Mouse (Mus musculus): ENCODE measurements around the gene Ssc5d. TPM values are rescaled to one million over a fixed set of nuclear protein-coding genes. Genes with fewer than 3 reads are reported as not detected.

Ssc5d gene
- polyA plus RNA-seq, 1 experiment from 2014 or later = 2.3 TPM

DNA sequence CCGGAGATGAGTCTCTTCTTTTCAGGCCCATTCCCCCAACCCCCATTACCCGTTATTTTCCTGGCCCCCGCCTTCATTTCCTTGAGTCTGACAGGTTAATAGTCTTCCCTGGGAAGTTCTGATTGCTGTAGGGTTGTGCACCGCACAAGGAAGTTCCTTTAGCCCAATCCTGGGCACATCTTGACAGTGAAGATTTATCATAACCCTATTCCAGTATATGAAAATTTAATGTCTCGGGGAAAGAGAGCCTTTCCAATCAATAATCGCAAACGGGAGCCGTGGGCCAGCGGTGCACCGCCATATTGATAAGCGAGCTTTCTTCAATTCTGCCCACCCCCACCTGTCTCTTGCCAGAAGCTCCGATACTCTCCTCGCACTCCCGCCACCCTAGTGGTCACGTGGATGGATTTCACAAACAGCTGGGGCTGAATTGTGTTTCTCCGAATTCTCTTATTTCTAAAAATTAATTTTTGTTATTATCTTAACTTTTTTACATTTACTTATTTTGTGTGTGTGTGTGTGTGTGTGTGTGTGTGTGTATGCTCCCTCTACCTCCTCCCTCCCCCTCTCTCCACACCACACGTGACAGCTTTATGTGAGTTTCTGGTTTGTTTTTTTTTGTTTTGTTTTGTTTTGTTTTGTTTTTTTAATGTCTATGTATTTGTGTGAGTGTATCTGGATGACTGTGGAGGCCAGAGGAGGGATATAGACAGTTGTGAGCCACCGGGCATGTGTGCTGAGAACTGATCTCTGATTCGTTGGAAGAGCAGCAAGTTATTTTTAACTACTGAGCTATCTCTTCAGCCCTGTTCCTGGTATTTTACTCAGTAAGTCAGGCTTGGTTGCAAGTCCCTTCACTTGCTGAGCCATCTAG is 25.7 kb upstream of the Ssc5d start:
- peak overlapping the region; percentile 53 for H3K9ac ChIP-seq (replicated peaks; ENCODE audit: low read length)
- WGBS = 5% methylated on average over 19 of the region's 19 CpGs
- H3K4me1 ChIP-seq (ENCODE audit: insufficient read depth, low read length) = peaks cover 11% of the 10 kb centered on the region; the same call in 1 of the 2 replicates

DNA sequence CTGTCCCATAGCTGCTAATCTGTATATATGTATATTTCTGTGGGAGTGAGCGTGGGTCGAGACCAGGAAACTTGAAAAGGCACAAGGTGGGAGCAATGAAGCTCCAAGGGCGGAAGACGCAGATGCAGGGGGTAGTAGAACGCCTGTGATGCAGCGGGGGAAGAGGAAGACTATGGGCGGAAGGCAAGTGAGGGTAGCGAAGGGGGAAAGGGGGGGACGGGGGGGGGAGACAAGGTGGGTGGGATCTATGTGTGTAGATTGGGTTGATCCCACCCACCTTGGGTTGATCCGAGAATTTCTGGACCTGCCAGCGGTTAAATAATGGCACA is 25.1 kb upstream of the Ssc5d start:
- Histone ChIP-seq H3K9ac (replicated peaks; ENCODE audit: low read length) (peak overlapping the region; percentile 18; the same call in 1 of the 2 replicates), H3K4me1 (ENCODE audit: insufficient read depth, low read length) (peaks cover 11% of the 10 kb centered on the region; the same call in 1 of the 2 replicates), H3K9me3 (ENCODE audit: low read length) (peaks cover 3% of the 10 kb centered on the region), H3K4me3 (ENCODE audit: low read length) (peak overlapping the region; percentile 32; the same call in 1 of the 2 replicates), H3K27ac (ENCODE audit: low read length) (no peak overlapping the region), H3K36me3 (ENCODE audit: insufficient read depth, low read length) (no peaks in the 10 kb centered on the region), H3K4me2 (replicated peaks; ENCODE audit: low read depth, low read length) (peak overlapping the region; percentile 52), H3K27me3 (ENCODE audit: insufficient read depth, low read length) (no peaks in the 10 kb centered on the region)
- ATAC-seq (ENCODE audit: low FRiP score, low TSS enrichment) = no peak
- WGBS = 33% methylated on average over 11 of the region's 11 CpGs

More for the DNA sequence above, 25.7 kb upstream of the Ssc5d start:
- no peak overlapping the region for H3K27ac ChIP-seq (ENCODE audit: low read length)
- peaks cover 3% of the 10 kb centered on the region for H3K9me3 ChIP-seq (ENCODE audit: low read length)
- peak; percentile 32 for ATAC-seq (ENCODE audit: low FRiP score, low TSS enrichment)
- H3K27me3 ChIP-seq (ENCODE audit: insufficient read depth, low read length) = no peaks in the 10 kb centered on the region
- no peaks in the 10 kb centered on the region for H3K36me3 ChIP-seq (ENCODE audit: insufficient read depth, low read length)
- H3K4me2 ChIP-seq (replicated peaks; ENCODE audit: low read depth, low read length) = peak overlapping the region; percentile 52
- H3K4me3 ChIP-seq (ENCODE audit: low read length) = peak overlapping the region; percentile 32

DNA sequence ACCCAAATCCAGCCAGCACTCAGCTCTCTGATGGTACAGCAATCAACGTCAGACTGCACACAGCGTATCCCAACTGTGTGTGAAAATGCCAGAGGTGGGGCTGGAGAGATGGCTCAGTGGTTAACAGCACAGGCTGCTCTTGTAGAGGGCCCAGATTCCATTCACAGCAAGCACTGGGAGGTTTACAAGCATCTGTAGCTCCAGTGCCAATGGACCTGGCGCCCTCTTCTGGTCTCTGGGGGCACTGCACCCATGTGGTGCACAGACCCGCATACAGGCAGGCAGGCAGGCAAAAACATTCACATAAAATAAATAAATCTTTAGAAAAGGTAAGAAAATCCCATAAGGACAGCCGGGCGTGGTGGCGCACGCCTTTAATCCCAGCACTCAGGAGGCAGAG is 24.4 kb upstream of the Ssc5d start:
- Histone ChIP-seq H3K9me3 (ENCODE audit: low read length) (peaks cover 3% of the 10 kb centered on the region), H3K4me2 (replicated peaks; ENCODE audit: low read depth, low read length) (no peak overlapping the region), H3K4me1 (ENCODE audit: insufficient read depth, low read length) (peaks cover 11% of the 10 kb centered on the region; the same call in 1 of the 2 replicates), H3K9ac (replicated peaks; ENCODE audit: low read length) (no peak overlapping the region), H3K27ac (ENCODE audit: low read length) (no peak overlapping the region), H3K36me3 (ENCODE audit: insufficient read depth, low read length) (no peaks in the 10 kb centered on the region), H3K4me3 (ENCODE audit: low read length) (no peak overlapping the region), H3K27me3 (ENCODE audit: insufficient read depth, low read length) (no peaks in the 10 kb centered on the region)
- 48% methylated on average over 8 of the region's 8 CpGs for WGBS
- no peak for ATAC-seq (ENCODE audit: low FRiP score, low TSS enrichment)

DNA sequence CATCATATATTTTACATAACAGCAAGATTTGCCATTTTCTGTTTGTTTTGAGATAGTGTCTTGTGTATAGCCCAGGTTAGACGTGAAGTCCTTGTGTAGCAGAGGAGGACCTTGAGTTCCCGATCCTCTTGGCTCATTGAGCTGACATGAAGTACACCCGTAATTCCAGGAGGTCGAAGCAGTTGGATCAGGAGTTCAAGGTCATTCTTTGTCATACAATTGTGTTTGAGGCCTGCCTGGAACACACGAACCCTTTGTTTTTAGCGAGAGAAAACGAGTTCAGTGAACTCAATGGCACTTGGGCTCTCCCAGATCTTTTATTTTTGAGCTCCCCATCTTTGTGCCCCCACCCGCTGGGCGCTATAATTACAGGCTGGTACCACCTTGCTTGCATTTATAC is 23.2 kb upstream of the Ssc5d start:
- 82% methylated on average over 9 of the region's 9 CpGs for WGBS
- no peak overlapping the region for H3K4me2 ChIP-seq (replicated peaks; ENCODE audit: low read depth, low read length)
- H3K27ac ChIP-seq (ENCODE audit: low read length) = no peak overlapping the region
- no peak overlapping the region for H3K9ac ChIP-seq (replicated peaks; ENCODE audit: low read length)
- H3K27me3 ChIP-seq (ENCODE audit: insufficient read depth, low read length) = no peaks in the 10 kb centered on the region
- H3K9me3 ChIP-seq (ENCODE audit: low read length) = peaks cover 3% of the 10 kb centered on the region
- no peak overlapping the region for H3K4me3 ChIP-seq (ENCODE audit: low read length)
- H3K4me1 ChIP-seq (ENCODE audit: insufficient read depth, low read length) = peaks cover 11% of the 10 kb centered on the region; the same call in 1 of the 2 replicates
- ATAC-seq (ENCODE audit: low FRiP score, low TSS enrichment) = no peak
- no peaks in the 10 kb centered on the region for H3K36me3 ChIP-seq (ENCODE audit: insufficient read depth, low read length)

DNA sequence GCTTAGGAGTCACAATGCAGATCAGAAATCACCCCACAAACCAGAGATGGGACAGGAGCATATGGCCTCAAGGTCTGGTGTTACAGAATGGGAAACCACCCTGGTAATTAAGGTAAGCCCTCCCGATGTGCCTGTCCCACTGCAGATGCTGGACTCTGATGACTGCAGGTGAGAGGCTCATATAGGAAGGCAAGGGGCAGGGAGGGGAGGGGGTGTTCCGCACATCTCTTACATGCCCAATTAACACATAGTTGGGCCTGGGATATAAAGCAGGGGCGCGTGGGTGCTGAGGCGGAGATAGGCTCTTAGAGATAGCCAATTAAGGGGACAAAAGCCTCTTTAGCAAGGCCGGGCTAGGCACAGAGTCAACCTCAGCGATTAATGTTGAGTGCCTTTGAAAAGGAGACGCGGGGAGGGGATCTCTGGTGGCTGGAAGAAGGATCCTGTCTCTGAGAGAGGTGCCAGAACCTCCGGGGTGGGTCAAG is 19.1 kb upstream of the Ssc5d start, which contains the start of gene Gm36210:
Gene Gm36210 (minus strand): TSS at position 51 of the 485 bp plus-strand sequence.
- no peak within 1 kb of the TSS for H3K27ac ChIP-seq (ENCODE audit: low read length)
- WGBS = 53% methylated on average over 10 of the region's 10 CpGs
- no peak for ATAC-seq (ENCODE audit: low FRiP score, low TSS enrichment)
- no peaks in the 10 kb centered on the region for H3K27me3 ChIP-seq (ENCODE audit: insufficient read depth, low read length)
- H3K4me3 ChIP-seq (ENCODE audit: low read length) = no peak within 1 kb of the TSS
- H3K4me2 ChIP-seq (replicated peaks; ENCODE audit: low read depth, low read length) = no peak within 1 kb of the TSS
- no peaks in the 10 kb centered on the region for H3K9me3 ChIP-seq (ENCODE audit: low read length)
- H3K36me3 ChIP-seq (ENCODE audit: insufficient read depth, low read length) = no peaks in the 10 kb centered on the region
- no peaks in the 10 kb centered on the region for H3K4me1 ChIP-seq (ENCODE audit: insufficient read depth, low read length)
- no peak within 1 kb of the TSS for H3K9ac ChIP-seq (replicated peaks; ENCODE audit: low read length)

DNA sequence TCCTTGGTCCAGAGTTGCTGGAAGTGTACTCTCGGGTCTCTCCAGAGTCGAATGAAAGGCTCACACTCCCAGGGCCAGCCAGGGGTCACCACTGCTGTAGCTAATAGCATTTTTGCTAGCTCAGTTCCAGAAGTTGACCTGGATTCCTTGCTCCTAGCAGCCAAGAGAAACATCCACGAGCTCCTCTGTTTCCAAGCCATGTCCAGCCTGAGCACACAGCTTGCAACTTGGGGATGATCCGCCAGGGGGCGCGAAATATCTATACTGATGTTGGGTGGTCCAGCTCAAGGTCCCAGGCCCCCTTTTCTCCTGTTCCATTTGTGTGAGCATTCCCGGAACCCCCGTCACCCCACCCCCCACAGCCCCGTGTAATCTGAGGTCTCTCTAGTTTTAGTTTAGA is 14.0 kb upstream of the Ssc5d start:
- Histone ChIP-seq H3K27me3 (ENCODE audit: insufficient read depth, low read length) (no peaks in the 10 kb centered on the region), H3K9ac (replicated peaks; ENCODE audit: low read length) (no peak overlapping the region), H3K36me3 (ENCODE audit: insufficient read depth, low read length) (no peaks in the 10 kb centered on the region), H3K4me2 (replicated peaks; ENCODE audit: low read depth, low read length) (no peak overlapping the region), H3K4me1 (ENCODE audit: insufficient read depth, low read length) (peaks cover 11% of the 10 kb centered on the region), H3K9me3 (ENCODE audit: low read length) (no peaks in the 10 kb centered on the region), H3K27ac (ENCODE audit: low read length) (peak overlapping the region; percentile 57), H3K4me3 (ENCODE audit: low read length) (no peak overlapping the region)
- WGBS = 39% methylated on average over 9 of the region's 9 CpGs
- ATAC-seq (ENCODE audit: low FRiP score, low TSS enrichment) = no peak

DNA sequence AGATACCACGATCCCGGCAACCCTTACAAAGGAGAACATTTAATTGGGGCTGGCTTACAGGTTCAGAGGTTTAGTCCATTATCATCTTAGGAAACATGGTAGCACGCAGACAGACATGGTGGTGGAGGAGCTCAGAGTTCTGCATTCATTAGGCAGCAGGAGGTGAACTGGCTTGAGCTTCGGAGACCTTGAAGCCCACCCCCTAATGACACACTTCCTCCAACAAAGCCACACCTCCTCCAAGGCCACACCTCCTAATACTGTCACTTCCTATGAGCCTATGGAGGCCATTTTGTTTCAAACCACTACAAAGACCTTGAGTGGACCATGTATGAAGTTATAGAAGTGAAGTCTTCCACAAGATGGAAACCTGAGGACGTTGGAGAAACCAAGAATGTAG is 13.3 kb upstream of the Ssc5d start:
- WGBS = 72% methylated on average over 5 of the region's 5 CpGs
- H3K27me3 ChIP-seq (ENCODE audit: insufficient read depth, low read length) = no peaks in the 10 kb centered on the region
- H3K36me3 ChIP-seq (ENCODE audit: insufficient read depth, low read length) = peaks cover under 1% of the 10 kb centered on the region; the same call in 1 of the 2 replicates
- no peak overlapping the region for H3K9ac ChIP-seq (replicated peaks; ENCODE audit: low read length)
- no peaks in the 10 kb centered on the region for H3K9me3 ChIP-seq (ENCODE audit: low read length)
- no peak overlapping the region for H3K27ac ChIP-seq (ENCODE audit: low read length)
- no peak overlapping the region for H3K4me3 ChIP-seq (ENCODE audit: low read length)
- no peak overlapping the region for H3K4me2 ChIP-seq (replicated peaks; ENCODE audit: low read depth, low read length)
- H3K4me1 ChIP-seq (ENCODE audit: insufficient read depth, low read length) = peaks cover 16% of the 10 kb centered on the region
- ATAC-seq (ENCODE audit: low FRiP score, low TSS enrichment) = no peak

DNA sequence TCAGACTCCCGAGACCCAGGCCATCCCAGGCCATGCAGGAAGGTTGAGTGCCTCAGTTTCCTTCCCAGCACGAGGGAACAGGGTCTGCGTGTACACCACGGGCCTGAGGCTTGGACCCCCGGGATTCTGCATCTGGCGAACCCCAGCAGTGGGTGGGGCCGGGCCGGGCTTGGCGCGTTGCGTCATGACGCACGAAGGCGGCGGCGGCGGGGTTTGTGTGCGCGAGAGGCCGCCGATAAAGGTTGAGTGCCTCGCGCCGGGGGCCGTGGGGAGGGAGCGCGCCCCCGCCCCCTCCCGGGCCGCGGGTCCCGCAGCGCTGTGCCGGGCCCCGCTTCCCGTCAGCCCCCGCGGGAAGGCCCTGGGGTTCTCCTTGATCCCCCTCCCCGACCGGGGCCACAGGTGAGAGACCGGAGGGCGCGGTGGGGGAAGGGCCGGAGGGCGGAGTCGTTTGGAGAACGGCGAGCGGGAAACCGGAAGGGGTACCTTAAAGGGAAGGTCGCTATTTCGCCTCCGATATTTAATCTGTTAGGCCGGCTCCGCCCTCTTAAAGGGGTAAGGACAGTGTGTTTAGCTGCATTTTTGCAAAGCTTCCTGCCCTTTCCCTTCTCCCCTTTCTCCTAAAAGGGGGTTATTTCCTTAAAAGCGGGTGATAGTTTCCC is 10.4 kb upstream of the Ssc5d start, which contains the start of gene Zfp628:
Gene Zfp628 (plus strand): TSS at position 211 of the 659 bp plus-strand sequence.
- Histone ChIP-seq H3K4me1 (ENCODE audit: insufficient read depth, low read length) (peaks cover 17% of the 10 kb centered on the region), H3K4me2 (replicated peaks; ENCODE audit: low read depth, low read length) (peak within 1 kb of the TSS; percentile 65), H3K4me3 (ENCODE audit: low read length) (peak within 1 kb of the TSS; percentile 80), H3K27ac (ENCODE audit: low read length) (peak within 1 kb of the TSS; percentile 98), H3K36me3 (ENCODE audit: insufficient read depth, low read length) (peaks cover 29% of the 10 kb centered on the region), H3K9me3 (ENCODE audit: low read length) (no peaks in the 10 kb centered on the region), H3K9ac (replicated peaks; ENCODE audit: low read length) (peak within 1 kb of the TSS; percentile 96), H3K27me3 (ENCODE audit: insufficient read depth, low read length) (no peaks in the 10 kb centered on the region)
- ATAC-seq (ENCODE audit: low FRiP score, low TSS enrichment) = peak; percentile 87
- WGBS = 0% methylated on average over 55 of the region's 56 CpGs

DNA sequence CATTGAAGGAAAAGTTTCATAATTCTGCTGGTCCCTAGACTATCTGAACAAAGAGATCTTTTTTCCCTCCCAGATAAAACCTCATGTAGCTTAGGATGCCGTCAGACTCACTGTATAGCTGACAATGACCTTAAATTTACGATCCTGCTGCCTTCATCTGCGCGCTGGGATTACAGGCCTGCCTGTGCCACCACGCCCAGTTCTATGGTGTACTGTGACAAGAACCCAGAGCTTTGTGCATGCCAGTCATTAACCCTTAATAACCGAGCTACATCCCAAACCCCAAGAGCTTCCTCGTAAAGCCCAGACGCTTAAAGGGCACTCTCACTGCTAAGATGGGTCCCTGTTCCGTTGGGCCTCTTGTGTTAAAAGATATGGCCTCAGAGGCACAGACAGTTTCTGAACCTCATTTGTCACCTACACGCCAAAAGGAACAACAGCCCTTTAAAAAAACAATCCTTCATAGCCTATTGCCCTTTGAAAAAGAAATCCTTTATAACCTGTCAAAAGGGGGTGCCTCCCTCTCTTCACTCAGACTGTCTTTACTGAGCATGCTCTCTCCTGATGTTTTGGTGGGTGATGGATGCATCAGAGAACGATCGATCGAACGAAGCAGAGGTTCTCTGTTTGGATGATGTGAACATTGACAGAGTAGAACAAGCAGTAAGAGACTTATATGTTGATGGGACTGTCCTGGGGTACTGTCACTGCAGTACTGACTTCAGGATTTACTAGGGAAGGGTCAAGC is 9.7 kb upstream of the Ssc5d start:
- Histone ChIP-seq H3K4me3 (ENCODE audit: low read length) (peak overlapping the region; percentile 80), H3K9me3 (ENCODE audit: low read length) (no peaks in the 10 kb centered on the region), H3K27me3 (ENCODE audit: insufficient read depth, low read length) (no peaks in the 10 kb centered on the region), H3K36me3 (ENCODE audit: insufficient read depth, low read length) (peaks cover 36% of the 10 kb centered on the region), H3K4me1 (ENCODE audit: insufficient read depth, low read length) (peaks cover 20% of the 10 kb centered on the region), H3K27ac (ENCODE audit: low read length) (peak overlapping the region; percentile 98), H3K4me2 (replicated peaks; ENCODE audit: low read depth, low read length) (peak overlapping the region; percentile 65), H3K9ac (replicated peaks; ENCODE audit: low read length) (peak overlapping the region; percentile 96)
- ATAC-seq (ENCODE audit: low FRiP score, low TSS enrichment) = peak; percentile 69
- 5% methylated on average over 14 of the region's 14 CpGs for WGBS

All from kidney, embryonic 16.5 days (tissue).